Mouse (Mus musculus) lung, postnatal 0 days (tissue): ENCODE measurements at regions not wholly inside any gene's neighbourhood (a gene's known extent, or its start where the extent isn't known, plus 50 kb on each side); places are given as distances from the start of the nearest gene placed in this dataset.

Experiments used
- CTCF ChIP-seq: IDR thresholded peaks from 2 replicates; pipeline ENCODE4 v1.5.1; 2016; ENCODE audit warnings: antibody characterized with exemption, mild to moderate bottlenecking
- EP300 ChIP-seq: IDR thresholded peaks from 2 replicates; pipeline ENCODE4 v1.6.1; 2016; ENCODE audit warnings: antibody characterized with exemption, mild to moderate bottlenecking, control low read depth

DNA sequence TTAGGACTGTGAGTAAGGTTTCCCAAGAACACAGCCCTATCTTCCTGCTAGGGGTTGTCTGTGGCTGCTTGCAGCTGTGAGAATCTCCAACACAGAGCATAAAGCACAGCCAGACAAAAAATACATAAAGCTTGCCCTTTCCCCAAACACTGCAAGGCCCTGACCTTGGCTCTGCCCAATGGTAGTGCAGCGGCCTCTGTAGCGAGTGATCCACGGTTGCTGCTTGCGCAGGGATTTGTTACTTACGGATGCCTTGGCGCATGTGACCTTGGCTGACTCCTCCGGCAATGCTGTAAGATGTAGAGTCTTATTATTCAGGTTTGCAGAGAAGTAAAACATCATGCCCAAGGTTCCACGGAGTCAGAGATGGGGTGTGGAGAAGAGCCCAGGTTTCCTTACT is 61.4 kb upstream of the Zfp703 start:
- TF ChIP-seq EP300 (no peak), CTCF (no peak)
